In genomic region chr1:184851741-184852618, GRCm38 (mm10) we compare ENCODE assay signal across 9 mouse cellular contexts. TPM values are rescaled to one million over a fixed set of nuclear protein-coding genes. Genes with fewer than 3 reads are reported as not detected.
DNase-seq lines count a peak whose midpoint lies in the region; ATAC-seq and TF ChIP-seq lines count a peak whose summit lies in the region.
"Had no signal": no experiment of that assay in that cellular context is flagged by ENCODE, and none has a peak within 500 bp of the region (broad histone marks: within the 10 kb centered on the region; RNA-seq: fewer than 3 reads in every experiment).

No protein-coding gene starts in this region.

- intact Hi-C loops in left cerebral cortex, postnatal 4 days (cut with DNase I), result no loop called here

- no peak overlapping the region for H3K27ac ChIP-seq in embryonic facial prominence, embryonic 10.5 days (replicated peaks)
- peak overlapping the region; percentile 82 for H3K27ac ChIP-seq in intestine, postnatal 0 days (ENCODE audit: low read depth, low read length)
- no peak overlapping the region for H3K27ac ChIP-seq in midbrain, embryonic 11.5 days (ENCODE audit: low read depth, low read length)
- H3K27ac ChIP-seq in small intestine, adult 2 months (ENCODE audit: insufficient read depth, low read depth, low read length), result peak overlapping the region; percentile 84

- H3K4me2 ChIP-seq in intestine, postnatal 0 days (replicated peaks; ENCODE audit: low read depth), result peak overlapping the region; percentile 49
- H3K4me2 ChIP-seq in midbrain, embryonic 11.5 days, result peak overlapping the region; percentile 41

- H3K4me1 ChIP-seq in embryonic facial prominence, embryonic 10.5 days, result peaks cover 28% of the 10 kb centered on the region
- no peaks in the 10 kb centered on the region for H3K4me1 ChIP-seq in intestine, postnatal 0 days (replicated peaks; ENCODE audit: control insufficient read depth, insufficient read depth, low read length)
- no peaks in the 10 kb centered on the region for H3K4me1 ChIP-seq in midbrain, embryonic 11.5 days (ENCODE audit: control insufficient read depth, insufficient read depth, low read length)
- H3K4me1 ChIP-seq in small intestine, adult 2 months (ENCODE audit: control insufficient read depth, insufficient read depth, insufficient read length, low read length), result peaks cover 19% of the 10 kb centered on the region; the same call in 1 of the 2 replicates

- peak; percentile 87 for ATAC-seq in granulocyte monocyte progenitor cell, adult 5-6 weeks (replicated peaks; ENCODE audit: poor library complexity, severe bottlenecking)
- peak; percentile 91 for ATAC-seq in intestine, postnatal 0 days
- peak; percentile 92 for ATAC-seq in midbrain, embryonic 11.5 days (ENCODE audit: low FRiP score)

- peaks cover 49% of the 10 kb centered on the region for H3K27me3 ChIP-seq in embryonic facial prominence, embryonic 10.5 days (replicated peaks; ENCODE audit: low read depth, poor library complexity, severe bottlenecking)
- H3K27me3 ChIP-seq in intestine, postnatal 0 days (replicated peaks; ENCODE audit: control insufficient read depth, insufficient read depth, low read length), result no peaks in the 10 kb centered on the region
- peaks cover 3% of the 10 kb centered on the region for H3K27me3 ChIP-seq in midbrain, embryonic 11.5 days (ENCODE audit: control insufficient read depth, insufficient read depth, low read length)
- no peaks in the 10 kb centered on the region for H3K27me3 ChIP-seq in small intestine, adult 2 months (ENCODE audit: control insufficient read depth, insufficient read depth, low read length)

- H3K9ac ChIP-seq in intestine, postnatal 0 days (ENCODE audit: low read depth, low read length), result peak overlapping the region; percentile 18; the same call in 1 of the 2 replicates
- peak overlapping the region; percentile 9; the same call in 1 of the 2 replicates for H3K9ac ChIP-seq in midbrain, embryonic 11.5 days (ENCODE audit: low read length)

- peak; percentile 82 for DNase-seq in ovary, adult 18-20 months (ENCODE audit: low spot score)
- DNase-seq in ovary, postnatal 10 days (ENCODE audit: low spot score), result no peak
- DNase-seq in embryonic facial prominence, embryonic 10.5 days (ENCODE audit: low spot score), result peak; percentile 82
- peak; percentile 71 for DNase-seq in left cerebral cortex, postnatal 4 days
- peak; percentile 97 for DNase-seq in midbrain, embryonic 11.5 days (ENCODE audit: low spot score, missing footprints)

- TF ChIP-seq CTCF in intestine, postnatal 0 days (IDR thresholded peaks at IDR 0.05; ENCODE audit: low read depth), result peak; percentile 91
- TF ChIP-seq CTCF in small intestine, adult 2 months (IDR thresholded peaks at IDR 0.05; ENCODE audit: extremely low read depth, insufficient read length, insufficient replicate concordance, low read depth, low read length), result peak; percentile 78; the same call in 1 of the 2 replicates

- peak overlapping the region; percentile 37 for H3K4me3 ChIP-seq in embryonic facial prominence, embryonic 10.5 days
- H3K4me3 ChIP-seq in intestine, postnatal 0 days (ENCODE audit: low read depth, low read length), result no peak overlapping the region
- H3K4me3 ChIP-seq in midbrain, embryonic 11.5 days (ENCODE audit: low read depth, low read length), result peak overlapping the region; percentile 3; the same call in 1 of the 2 replicates
- peak overlapping the region; percentile 41 for H3K4me3 ChIP-seq in small intestine, adult 2 months (ENCODE audit: low read depth, low read length)

- 19% methylated on average over 31 of the region's 31 CpGs for WGBS in embryonic facial prominence, embryonic 10.5 days
- 6% methylated on average over 31 of the region's 31 CpGs for WGBS in intestine, postnatal 0 days
- 21% methylated on average over 31 of the region's 31 CpGs for WGBS in midbrain, embryonic 11.5 days
- 4% methylated on average over 31 of the region's 31 CpGs for WGBS in small intestine, adult 2 months

- no peaks in the 10 kb centered on the region for H3K36me3 ChIP-seq in embryonic facial prominence, embryonic 10.5 days (replicated peaks)
- no peaks in the 10 kb centered on the region for H3K36me3 ChIP-seq in intestine, postnatal 0 days (ENCODE audit: control insufficient read depth, insufficient read depth)
- no peaks in the 10 kb centered on the region for H3K36me3 ChIP-seq in midbrain, embryonic 11.5 days (ENCODE audit: control insufficient read depth, insufficient read depth, low read length)
- no peaks in the 10 kb centered on the region for H3K36me3 ChIP-seq in small intestine, adult 2 months (ENCODE audit: control insufficient read depth, insufficient read depth, low read length)

- TF ChIP-seq POLR2A in small intestine, adult 2 months (IDR thresholded peaks at IDR 0.05; ENCODE audit: low read depth, low read length), result 0 out of 2 replicates have a peak, but pooled peaks have one; percentile 4

- no peaks in the 10 kb centered on the region for H3K9me3 ChIP-seq in embryonic facial prominence, embryonic 10.5 days
- H3K9me3 ChIP-seq in intestine, postnatal 0 days (ENCODE audit: control insufficient read depth), result no peaks in the 10 kb centered on the region
- no peaks in the 10 kb centered on the region for H3K9me3 ChIP-seq in midbrain, embryonic 11.5 days (ENCODE audit: control insufficient read depth, low read length)

RNA-seq across cellular contexts. Expression of gene Marc2, which starts 5.7 kb away (rescaled TPM):
- 78.9 and 82.0 TPM in 2 replicates for polyA plus RNA-seq in embryonic facial prominence, embryonic 10.5 days (2016; fragmentation: Nextera tagmentation; extraction: Ambion mirVana)
- total RNA-seq in granulocyte monocyte progenitor cell, adult 5-6 weeks (2014; fragmentation: Nextera tagmentation), result 188 and 207 TPM in 2 replicates
- 65.2 and 82.6 TPM in 2 replicates for total RNA-seq in granulocyte monocyte progenitor cell, adult 5-6 weeks (2017)
- 555 and 620 TPM in 2 replicates for polyA plus RNA-seq in intestine, postnatal 0 days (2015; fragmentation: Nextera tagmentation; extraction: Ambion mirVana)
- 10 to 100 TPM; 84.0 to 86.4 TPM for total RNA-seq in left cerebral cortex, postnatal 4 days (2021)
- 107 and 110 TPM in 2 replicates for polyA plus RNA-seq in midbrain, embryonic 11.5 days (2014; fragmentation: Nextera tagmentation; extraction: Ambion mirVana)
- polyA plus RNA-seq in small intestine, adult 2 months (2012; rRNA removed), result 332 and 352 TPM in 2 replicates

RNA-seq across cellular contexts. Expression of gene C130074G19Rik, which starts 31.0 kb away (rescaled TPM):
- polyA plus RNA-seq in embryonic facial prominence, embryonic 10.5 days (2016; fragmentation: Nextera tagmentation; extraction: Ambion mirVana), result 0.49 and 0.64 TPM in 2 replicates
- total RNA-seq in granulocyte monocyte progenitor cell, adult 5-6 weeks (2014; fragmentation: Nextera tagmentation), result not detected in 2 replicates
- 0.13 TPM in 1 of 2 replicates, not detected in the other for total RNA-seq in granulocyte monocyte progenitor cell, adult 5-6 weeks (2017)
- 6.3 and 6.4 TPM in 2 replicates for polyA plus RNA-seq in intestine, postnatal 0 days (2015; fragmentation: Nextera tagmentation; extraction: Ambion mirVana)
- total RNA-seq in left cerebral cortex, postnatal 4 days (2021), result 10 to 100 TPM; 14.0 to 16.5 TPM
- 0.50 and 0.52 TPM in 2 replicates for polyA plus RNA-seq in midbrain, embryonic 11.5 days (2014; fragmentation: Nextera tagmentation; extraction: Ambion mirVana)
- polyA plus RNA-seq in small intestine, adult 2 months (2012; rRNA removed), result 16.2 and 45.1 TPM in 2 replicates
- polyA plus RNA-seq: C2C12 had no signal

RNA-seq across cellular contexts. Expression of gene Marc1, which starts 40.9 kb away (rescaled TPM):
- 0.07 TPM in 1 of 2 replicates, not detected in the other for polyA plus RNA-seq in embryonic facial prominence, embryonic 10.5 days (2016; fragmentation: Nextera tagmentation; extraction: Ambion mirVana)
- not detected in 2 replicates for total RNA-seq in granulocyte monocyte progenitor cell, adult 5-6 weeks (2014; fragmentation: Nextera tagmentation)
- 0.26 TPM in 1 of 2 replicates, not detected in the other for total RNA-seq in granulocyte monocyte progenitor cell, adult 5-6 weeks (2017)
- polyA plus RNA-seq in intestine, postnatal 0 days (2015; fragmentation: Nextera tagmentation; extraction: Ambion mirVana), result 1.5 and 1.6 TPM in 2 replicates
- total RNA-seq in left cerebral cortex, postnatal 4 days (2021), result under 1 TPM in 1 of 2 experiments, not detected in 1; 0.28 TPM
- not detected in 2 replicates for polyA plus RNA-seq in midbrain, embryonic 11.5 days (2014; fragmentation: Nextera tagmentation; extraction: Ambion mirVana)
- 0.68 and 1.2 TPM in 2 replicates for polyA plus RNA-seq in small intestine, adult 2 months (2012; rRNA removed)

Comparison
In these comparisons a context has a peak if more than half of its experiments do, and no peak if none do; other contexts are left out.
1. H3K27ac ChIP-seq: peak in intestine, postnatal 0 days (single experiment) and small intestine, adult 2 months (single experiment); none in embryonic facial prominence, embryonic 10.5 days (single experiment) and midbrain, embryonic 11.5 days (single experiment).
2. Peak in every context shown above with its lines, with median percentiles within 50 percentile points of each other: ATAC-seq.